Mouse (Mus musculus) cerebellum, adult 9-10 months (tissue): Measurements from ENCODE around the gene Focad.
A peak's percentile ranks its signal among the peaks of the same experiment; 100 is the strongest.

Source experiments
- DNase-seq: peaks from one replicate; pipeline ENCODE4 v3.0.0; 2022

Gene Focad

GRCm38 (mm10) chr4:88094062-88094767 is at the start of gene Focad:
TSS of gene Focad (plus strand) at chr4:88094629.
- DNase-seq = peak; percentile 99

DNA sequence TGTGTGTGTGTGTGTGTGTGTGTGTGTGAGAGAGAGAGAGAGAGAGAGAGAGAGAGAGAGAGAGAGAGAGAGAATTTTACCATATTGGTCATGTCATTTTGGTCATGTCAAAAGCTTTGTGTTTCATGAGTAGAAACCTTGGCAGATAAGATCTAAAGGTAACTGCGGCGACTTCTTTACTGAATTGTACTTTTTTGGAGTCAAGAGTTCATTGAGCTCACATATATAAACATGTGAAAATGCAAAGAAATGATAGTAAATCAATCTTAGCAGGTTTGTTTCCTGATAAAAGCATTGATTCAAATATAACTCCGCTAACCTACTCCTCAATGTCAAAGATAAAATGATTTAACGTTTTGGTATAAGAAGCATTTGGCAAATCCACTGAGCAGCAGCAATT is 49.3 kb upstream of the Focad start:
- no peak for DNase-seq

DNA sequence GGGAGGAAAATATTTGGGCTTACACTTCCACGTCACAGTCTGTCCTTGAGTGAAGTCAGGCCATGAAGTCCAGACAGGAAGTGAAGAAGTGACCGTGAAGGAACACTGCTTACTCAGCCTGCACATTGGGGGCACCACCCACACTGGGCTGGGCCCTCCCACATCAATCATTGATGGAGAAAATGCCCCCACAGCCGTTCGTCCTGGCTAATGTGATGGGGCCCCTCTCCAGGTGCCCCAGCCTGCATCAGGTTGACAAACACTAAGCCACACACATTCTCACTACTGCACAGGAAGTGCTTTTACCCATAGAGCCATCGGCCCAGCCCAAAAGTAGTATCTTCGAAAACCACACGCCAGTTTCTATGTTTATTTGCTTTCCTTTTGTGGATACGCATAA is 48.1 kb upstream of the Focad start:
- DNase-seq = no peak

DNA sequence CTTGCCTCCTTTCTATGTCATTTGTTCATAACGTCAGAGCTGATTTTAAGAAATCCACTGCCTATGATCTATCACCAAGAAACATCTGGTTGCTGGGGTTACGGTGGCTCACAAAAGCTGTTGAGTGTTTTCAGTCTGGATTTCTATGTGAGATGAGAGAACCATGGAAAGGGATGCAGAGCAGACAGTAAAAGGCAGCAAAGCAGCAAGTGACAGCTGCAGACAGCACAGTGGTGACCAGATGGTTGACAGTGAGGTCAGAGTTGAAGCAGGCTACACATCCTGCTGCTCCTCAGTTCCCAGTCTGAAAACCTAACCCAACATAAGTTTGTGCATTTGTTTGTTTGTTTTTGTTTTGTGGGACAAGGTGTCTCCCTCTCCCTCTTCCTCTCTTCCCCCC is 19.0 kb upstream of the Focad start:
- DNase-seq = no peak

DNA sequence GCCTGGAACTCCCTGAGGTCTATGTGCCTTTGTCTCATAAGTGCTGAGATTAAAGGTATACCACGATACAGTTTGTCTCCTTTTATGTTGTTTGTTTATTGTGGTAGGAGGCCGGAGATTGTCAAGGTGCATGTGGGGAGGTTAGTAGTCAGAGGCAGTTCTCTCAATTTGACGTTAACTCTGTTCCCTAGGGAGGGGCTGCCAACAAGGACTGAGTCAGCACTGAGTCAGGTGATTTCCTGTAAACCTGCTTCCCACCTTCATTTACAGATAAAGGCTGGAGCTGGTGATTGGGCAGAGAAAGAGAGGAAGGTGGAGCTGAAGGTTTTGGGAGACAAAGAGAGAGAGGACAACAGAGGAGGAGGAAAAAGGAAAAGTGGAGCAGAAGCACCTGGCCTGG is 15.4 kb upstream of the Focad start:
- no peak for DNase-seq

GRCm38 (mm10) chr4:88081417-88081816 is 13.0 kb upstream of the Focad start:
- no peak for DNase-seq

DNA sequence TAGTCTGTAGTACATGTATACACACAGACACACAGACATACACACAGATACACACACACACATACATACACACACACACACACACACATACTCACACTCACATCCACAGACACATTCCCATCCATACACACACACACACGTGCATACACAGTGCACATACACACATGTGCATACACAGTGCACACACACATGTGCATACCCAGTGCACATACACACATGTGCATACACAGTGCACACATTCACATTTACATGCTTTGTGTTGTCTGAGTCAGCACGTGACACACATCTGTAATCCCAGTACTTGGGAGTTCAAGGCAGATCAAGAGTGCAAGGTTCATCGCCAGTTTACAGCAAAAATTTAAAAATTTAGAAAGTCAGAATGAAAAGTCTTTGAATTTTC is 12.5 kb upstream of the Focad start:
- DNase-seq = no peak

DNA sequence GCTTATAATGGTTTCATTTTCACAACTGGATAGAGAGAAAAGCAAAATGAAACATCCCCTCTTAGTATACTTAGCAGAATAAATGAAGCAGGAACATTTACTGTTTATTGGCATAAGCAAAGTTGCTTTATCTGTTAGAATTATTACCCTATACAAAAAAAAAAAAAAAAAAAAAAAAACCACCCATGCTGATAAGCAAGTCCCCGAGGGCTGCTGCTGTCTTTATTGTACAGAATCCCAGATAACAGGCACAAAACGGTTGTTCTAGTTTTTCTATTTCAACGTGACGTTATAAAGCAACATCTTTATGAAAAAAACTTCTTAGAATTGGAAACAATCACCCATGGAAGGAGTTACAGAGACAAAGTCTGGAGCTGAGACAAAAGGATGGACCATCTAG is 12.0 kb upstream of the Focad start:
- no peak for DNase-seq

DNA sequence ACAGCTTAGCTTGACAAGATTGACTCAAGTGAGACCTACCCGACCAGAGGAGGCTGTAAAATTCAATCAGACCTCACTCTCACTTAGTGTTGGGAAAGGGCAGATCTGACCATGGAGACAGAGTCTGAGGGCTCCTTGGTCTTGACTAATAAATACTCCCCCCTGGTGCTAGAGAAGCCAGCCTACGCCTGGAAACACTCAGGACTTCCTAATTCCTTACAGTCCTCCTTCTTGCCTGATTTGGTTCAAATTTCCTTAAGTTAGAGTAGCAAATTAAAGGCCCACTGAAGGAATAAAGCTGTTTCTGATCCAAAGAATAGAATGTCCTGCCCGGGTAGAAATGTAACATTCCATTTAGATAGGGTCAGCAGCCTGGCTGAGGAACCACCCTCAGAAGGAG is 10.6 kb upstream of the Focad start:
- DNase-seq = no peak

DNA sequence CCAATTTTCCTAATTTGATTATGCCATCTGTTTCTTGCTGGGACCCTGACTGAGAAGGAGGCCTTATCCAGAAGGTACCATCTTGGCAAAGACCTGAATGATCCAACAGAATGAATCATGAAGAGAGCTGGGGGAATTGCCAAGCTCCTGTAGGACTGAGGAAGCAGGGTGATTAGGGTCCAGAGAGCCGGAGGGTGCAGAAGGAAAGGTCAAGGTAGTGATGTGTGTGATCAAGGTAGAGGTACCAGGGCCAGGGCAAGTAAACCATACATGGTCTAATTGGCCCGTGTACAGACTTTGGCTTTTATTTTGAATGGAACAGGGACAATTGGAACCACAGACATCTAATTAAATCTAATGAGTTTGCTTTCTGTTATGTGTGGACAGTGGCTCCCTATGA is 4.1 kb upstream of the Focad start:
- peak; percentile 86 for DNase-seq

DNA sequence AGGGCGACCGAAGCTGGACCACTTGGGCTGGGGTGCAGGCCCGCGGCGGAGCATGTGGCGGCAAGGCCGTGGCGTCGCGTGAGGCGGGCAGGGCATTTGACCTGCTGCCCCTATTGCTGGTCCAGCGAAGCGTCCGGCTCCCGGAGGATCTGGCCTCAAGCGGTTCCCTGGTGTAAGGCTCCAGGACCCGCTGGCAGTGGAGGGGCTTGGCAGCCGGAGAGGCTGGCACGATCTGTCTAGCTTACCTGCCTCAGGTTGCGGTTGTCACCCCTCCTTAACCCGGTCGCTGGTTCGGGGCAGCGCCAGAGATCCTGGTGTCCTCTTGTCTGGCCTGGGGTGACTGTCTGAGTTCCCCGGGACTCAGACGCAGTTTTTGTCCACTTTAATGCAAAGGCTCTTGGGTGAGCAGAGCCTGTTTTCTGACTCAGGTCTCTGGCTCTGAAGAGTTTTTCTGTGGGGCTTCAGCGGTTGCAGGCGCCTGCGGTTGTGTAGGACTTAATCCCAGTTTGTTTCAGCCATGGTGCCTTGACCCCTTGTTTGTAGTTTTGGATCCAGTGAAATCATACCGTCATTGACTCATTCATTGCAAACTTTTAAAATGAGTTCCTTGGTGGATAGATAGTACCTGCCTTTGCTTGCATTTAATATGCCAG is 465 bp downstream of the Focad start:
- DNase-seq = no peak

DNA sequence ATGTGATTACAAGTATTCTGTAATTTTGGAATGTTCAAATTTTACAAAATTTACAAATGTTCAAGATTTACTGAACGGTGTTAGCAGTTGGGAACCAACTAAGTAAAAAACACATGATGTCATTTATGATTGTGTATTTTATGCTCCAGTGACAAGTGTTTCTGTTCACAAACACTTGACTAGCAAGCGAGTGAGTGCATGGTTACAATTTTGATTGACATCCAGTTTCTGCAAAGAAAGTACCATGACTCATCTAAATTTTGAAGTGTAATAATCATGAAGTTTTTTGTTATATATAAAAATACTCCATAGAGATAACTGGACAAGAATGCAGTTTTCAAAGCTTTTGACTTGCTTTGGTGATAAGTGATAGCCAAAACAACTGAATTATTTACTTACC is 1.3 kb downstream of the Focad start:
- peak; percentile 16 for DNase-seq

GRCm38 (mm10) chr4:88108585-88108984 is 14.2 kb downstream of the Focad start:
- no peak for DNase-seq

GRCm38 (mm10) chr4:88117331-88117730 is 22.9 kb downstream of the Focad start:
- no peak for DNase-seq

DNA sequence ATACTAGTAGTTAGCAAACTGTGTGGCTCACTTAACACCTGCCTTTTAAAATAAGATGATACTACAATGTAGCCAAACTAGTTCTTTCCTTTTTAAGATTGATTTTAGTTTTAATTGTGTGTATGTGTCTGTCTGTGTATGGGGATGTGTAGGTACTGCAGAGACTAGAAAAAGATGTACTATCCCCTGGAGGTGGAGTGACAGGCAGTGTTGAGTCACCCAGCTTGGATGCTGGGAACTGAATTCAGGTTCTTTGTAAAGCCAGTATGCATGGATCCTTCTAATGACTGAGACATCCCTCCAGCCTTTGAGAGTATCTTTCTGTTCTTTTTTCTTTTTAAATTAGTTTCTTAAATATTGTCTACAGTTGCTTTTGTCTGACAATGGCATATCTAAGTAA is 23.5 kb downstream of the Focad start:
- no peak for DNase-seq

DNA sequence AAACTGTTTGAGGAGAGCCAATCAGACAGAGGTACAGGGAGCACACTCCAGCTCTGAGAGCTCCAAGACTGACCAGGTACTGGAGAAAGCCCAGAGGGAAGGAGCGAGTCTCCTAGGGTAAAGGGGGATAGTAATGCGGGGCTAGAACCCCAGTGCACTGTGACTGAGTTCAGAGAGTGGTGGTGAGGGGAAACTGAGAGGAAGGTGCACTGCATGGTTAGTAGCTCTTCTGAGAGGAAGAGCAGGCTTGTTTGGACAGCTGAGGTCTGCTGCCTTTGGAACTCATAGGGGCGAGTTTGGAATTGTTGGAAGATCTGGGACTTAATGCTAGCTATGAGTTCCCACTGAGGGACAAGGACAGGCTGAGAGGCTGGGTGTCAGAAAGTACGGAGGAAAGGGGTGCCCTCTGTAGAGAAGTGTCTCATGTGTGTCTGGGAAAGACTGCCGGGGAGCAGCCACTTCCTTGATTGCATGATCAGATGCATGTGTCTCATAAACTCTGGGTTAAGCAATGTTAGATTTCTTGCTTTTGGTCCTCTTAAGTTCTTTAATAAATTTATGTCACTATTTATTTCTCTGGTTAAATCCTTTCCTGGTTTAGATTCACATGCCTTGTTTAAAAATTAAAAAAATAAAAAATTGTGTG is 24.4 kb downstream of the Focad start:
- no peak for DNase-seq

DNA sequence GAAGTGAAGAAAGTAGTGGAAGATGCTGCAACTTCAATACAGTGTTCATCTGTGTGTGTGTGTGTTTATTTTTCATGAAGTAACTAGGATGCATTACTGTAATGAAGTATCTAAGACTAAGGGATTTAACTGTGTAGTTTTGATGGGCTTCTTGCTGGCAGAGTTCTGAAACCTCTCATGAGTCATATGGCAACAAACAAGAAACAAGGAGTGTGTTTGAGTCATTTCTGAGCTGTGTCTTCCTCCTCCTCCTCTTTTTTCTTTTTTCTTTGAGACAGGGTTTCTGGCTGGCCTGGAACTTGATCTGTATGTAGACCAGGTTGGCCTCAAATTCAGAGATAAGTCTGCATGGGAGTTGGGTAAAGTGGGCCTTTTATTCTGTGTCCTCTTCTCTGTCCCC is 25.7 kb downstream of the Focad start:
- no peak for DNase-seq

DNA sequence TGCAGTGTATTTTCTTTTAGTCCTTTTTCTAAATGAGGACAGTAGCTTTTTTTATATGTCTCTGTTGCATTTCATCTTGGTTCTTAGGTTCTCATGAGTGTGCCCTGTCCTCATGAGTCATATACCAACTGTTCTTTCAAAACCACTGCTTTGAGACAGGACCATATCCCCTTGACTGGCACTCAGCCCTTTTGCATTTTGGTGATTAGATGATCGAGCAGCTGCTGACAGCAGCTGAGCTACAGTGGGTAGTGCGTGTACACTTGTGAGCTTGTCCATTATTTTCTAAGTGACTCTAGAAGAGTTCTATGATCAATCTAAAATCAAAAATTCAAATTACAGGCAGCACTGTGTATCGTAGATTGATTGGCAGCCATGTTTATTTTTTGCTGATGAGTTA is 28.0 kb downstream of the Focad start:
- DNase-seq = no peak

- no peak for DNase-seq
Measured at GRCm38 (mm10) chr4:88135936-88136335, 41.5 kb downstream of the Focad start.

GRCm38 (mm10) chr4:88136528-88136927 is 42.1 kb downstream of the Focad start:
- no peak for DNase-seq

DNA sequence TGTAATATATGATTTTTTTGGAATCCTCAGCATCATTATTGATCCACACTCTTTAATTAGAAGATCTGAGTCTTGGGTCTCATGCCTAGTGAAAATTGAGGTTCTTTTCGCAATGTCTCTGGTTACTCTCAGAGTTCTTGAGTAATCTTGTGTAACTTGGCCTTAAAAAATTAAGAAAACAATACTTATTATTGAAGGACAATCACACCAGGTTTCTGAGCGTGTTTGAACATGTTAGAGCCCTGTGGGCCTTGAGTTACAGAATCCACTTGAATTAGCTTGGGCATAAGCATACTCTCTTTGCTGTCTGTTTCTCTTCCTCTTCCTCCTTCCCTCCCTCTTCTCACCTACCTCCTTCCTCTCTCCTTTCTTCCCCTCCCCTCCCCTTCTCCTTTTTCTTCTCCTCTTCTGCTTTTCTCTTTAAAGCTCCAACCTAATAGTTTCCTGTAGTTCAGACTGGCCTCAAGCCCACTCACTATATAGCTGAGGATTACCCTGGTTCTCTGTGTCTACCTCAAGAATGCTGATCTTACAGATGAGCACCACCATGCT is 44.0 kb downstream of the Focad start:
- no peak for DNase-seq

- no peak for DNase-seq
Measured at GRCm38 (mm10) chr4:88149462-88149861, 55.0 kb downstream of the Focad start.

DNA sequence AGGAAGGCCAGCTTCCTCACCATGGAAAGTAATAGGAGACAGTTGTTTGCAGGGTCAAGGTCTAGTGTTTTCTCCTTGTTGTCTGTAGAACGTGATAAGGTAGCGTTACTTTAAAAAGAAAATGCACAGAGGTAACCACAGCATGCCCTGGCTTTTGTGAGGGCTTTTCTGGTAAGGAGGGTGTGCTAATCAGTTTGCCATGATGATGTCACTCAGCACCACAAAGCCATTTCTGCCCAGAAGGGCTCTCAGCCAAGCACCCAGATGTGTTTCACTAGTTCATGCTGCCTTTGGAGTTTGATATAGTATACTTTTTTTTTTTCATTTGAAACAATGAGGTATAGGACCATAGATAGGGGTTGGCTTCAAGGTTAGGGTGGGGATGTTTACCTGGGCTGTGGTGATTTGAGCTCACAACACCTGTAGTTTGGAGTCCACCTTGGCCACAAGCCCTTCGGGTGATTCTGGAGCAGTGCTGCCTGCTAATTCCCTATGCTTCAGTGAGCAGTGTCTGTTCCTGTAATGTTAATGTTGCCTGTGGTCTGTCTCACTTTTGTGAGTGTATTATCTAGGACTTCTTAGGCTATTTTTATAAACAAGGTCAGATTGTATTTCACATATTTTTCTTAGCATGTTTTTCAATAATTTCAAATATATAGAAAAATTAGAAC is 61.2 kb downstream of the Focad start:
- no peak for DNase-seq

DNA sequence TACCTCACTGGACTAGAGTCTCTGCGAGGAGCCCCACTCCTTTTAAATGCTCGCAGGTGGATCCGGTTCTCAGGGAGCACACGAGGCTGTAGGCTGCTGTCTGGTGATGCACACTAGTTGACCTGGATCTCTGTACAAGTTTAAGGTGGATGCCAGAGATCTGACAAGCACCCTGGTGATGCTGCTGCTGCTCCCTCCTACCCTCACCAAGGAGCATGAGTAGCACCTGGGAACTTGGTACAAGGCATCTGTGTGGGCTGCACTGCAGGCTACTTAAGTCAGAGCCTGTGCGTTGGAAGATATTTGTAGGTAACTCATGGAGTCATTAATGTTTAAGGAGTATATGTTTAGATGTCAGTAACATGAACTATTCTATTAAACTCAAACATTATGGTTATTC is 62.5 kb downstream of the Focad start:
- DNase-seq = no peak
